In the genomic region with DNA sequence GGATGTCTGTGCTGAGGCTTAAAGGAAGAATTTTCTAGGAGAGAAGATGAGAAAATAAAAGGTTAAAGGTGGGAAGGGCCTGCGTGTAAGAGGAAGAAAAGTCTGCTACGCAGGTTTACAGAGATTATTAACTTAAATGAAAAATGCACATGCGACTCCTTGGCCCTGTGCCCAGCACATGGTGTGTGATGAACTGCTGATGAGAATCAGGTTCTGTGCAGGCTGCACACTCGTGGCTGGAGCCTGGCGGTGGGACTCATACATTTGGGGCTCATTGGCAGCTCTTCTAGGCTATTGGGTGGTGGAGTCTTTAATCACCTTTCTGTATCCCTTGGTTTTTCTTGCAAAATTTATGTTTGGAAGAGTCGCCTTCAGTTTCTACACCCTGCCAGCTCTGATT, we compare ENCODE assay signal across 9 mouse cellular contexts.
A peak's percentile ranks its signal among the peaks of the same experiment; 100 is the strongest.
DNase-seq lines count a peak whose midpoint lies in the region; ATAC-seq and TF ChIP-seq lines count a peak whose summit lies in the region.
"Had no signal": no experiment of that assay in that cellular context is flagged by ENCODE, and none has a peak within 500 bp of the region (broad histone marks: within the 10 kb centered on the region; RNA-seq: fewer than 3 reads in every experiment).

No protein-coding gene starts in this region.

- WGBS in midbrain, embryonic 11.5 days: 75% methylated on average over 6 of the region's 6 CpGs
- 27% methylated on average over 6 of the region's 6 CpGs for WGBS in midbrain, embryonic 15.5 days
- WGBS in embryonic facial prominence, embryonic 13.5 days: 13% methylated on average over 6 of the region's 6 CpGs
- 10% methylated on average over 6 of the region's 6 CpGs for WGBS in limb, embryonic 14.5 days

- no peak overlapping the region for H3K27ac ChIP-seq in midbrain, embryonic 11.5 days (ENCODE audit: low read depth, low read length)
- H3K27ac ChIP-seq in midbrain, embryonic 15.5 days: no peak overlapping the region
- 0 out of 2 replicates have a peak overlapping the region, but pooled peaks have one; percentile 4 for H3K27ac ChIP-seq in embryonic facial prominence, embryonic 13.5 days
- no peak overlapping the region for H3K27ac ChIP-seq in limb, embryonic 14.5 days (replicated peaks; ENCODE audit: low read depth, low read length)
- H3K27ac ChIP-seq: lung, embryonic 15.5 days; midbrain, embryonic 13.5 days had no signal

- ATAC-seq in midbrain, embryonic 11.5 days (ENCODE audit: low FRiP score): no peak
- no peak for ATAC-seq in midbrain, embryonic 15.5 days (replicated peaks)
- 0 out of 2 replicates have a peak, but pooled peaks have one; percentile 54 for ATAC-seq in embryonic facial prominence, embryonic 13.5 days (ENCODE audit: insufficient number of reproducible peaks, insufficient read depth, low FRiP score, low TSS enrichment, low read depth)
- peak; percentile 70 for ATAC-seq in limb, embryonic 14.5 days (ENCODE audit: low FRiP score, low read depth)
- ATAC-seq: midbrain, embryonic 13.5 days had no signal

- no peak overlapping the region for H3K4me2 ChIP-seq in midbrain, embryonic 11.5 days
- H3K4me2 ChIP-seq in midbrain, embryonic 15.5 days: no peak overlapping the region
- H3K4me2 ChIP-seq in embryonic facial prominence, embryonic 13.5 days: 0 out of 2 replicates have a peak overlapping the region, but pooled peaks have one; percentile 11
- no peak overlapping the region for H3K4me2 ChIP-seq in limb, embryonic 14.5 days (replicated peaks; ENCODE audit: low read depth, low read length, severe bottlenecking)
- H3K4me2 ChIP-seq: lung, embryonic 15.5 days; midbrain, embryonic 13.5 days had no signal

- H3K4me1 ChIP-seq in midbrain, embryonic 11.5 days (ENCODE audit: control insufficient read depth, insufficient read depth, low read length): peaks cover 8% of the 10 kb centered on the region
- peaks cover 14% of the 10 kb centered on the region for H3K4me1 ChIP-seq in midbrain, embryonic 15.5 days
- H3K4me1 ChIP-seq in embryonic facial prominence, embryonic 13.5 days: peaks cover 15% of the 10 kb centered on the region
- H3K4me1 ChIP-seq in limb, embryonic 14.5 days (ENCODE audit: control insufficient read depth, insufficient read depth, low read length): peaks cover 2% of the 10 kb centered on the region; the same call in 1 of the 2 replicates

- no peak overlapping the region for H3K4me3 ChIP-seq in midbrain, embryonic 11.5 days (ENCODE audit: low read depth, low read length)
- H3K4me3 ChIP-seq in midbrain, embryonic 15.5 days: no peak overlapping the region
- H3K4me3 ChIP-seq in embryonic facial prominence, embryonic 13.5 days: no peak overlapping the region
- no peak overlapping the region for H3K4me3 ChIP-seq in limb, embryonic 14.5 days (replicated peaks; ENCODE audit: low read length)
- H3K4me3 ChIP-seq: lung, embryonic 15.5 days; midbrain, embryonic 13.5 days had no signal

- no peaks in the 10 kb centered on the region for H3K36me3 ChIP-seq in midbrain, embryonic 11.5 days (ENCODE audit: control insufficient read depth, insufficient read depth, low read length)
- no peaks in the 10 kb centered on the region for H3K36me3 ChIP-seq in midbrain, embryonic 15.5 days (replicated peaks)
- H3K36me3 ChIP-seq in embryonic facial prominence, embryonic 13.5 days: no peaks in the 10 kb centered on the region
- H3K36me3 ChIP-seq in limb, embryonic 14.5 days (ENCODE audit: control insufficient read depth, insufficient read depth, low read length): no peaks in the 10 kb centered on the region
- H3K36me3 ChIP-seq: lung, embryonic 15.5 days; midbrain, embryonic 13.5 days had no signal

- DNase-seq in heart, postnatal 4 days: peak; percentile 9
- DNase-seq in heart, postnatal 14 days: no peak
- DNase-seq in midbrain, embryonic 11.5 days (ENCODE audit: low spot score, missing footprints): peak; percentile 75
- DNase-seq in limb, embryonic 14.5 days (ENCODE audit: low spot score): peak; percentile 75
- no peak for DNase-seq in right cerebral cortex, adult 18-20 months

- no peaks in the 10 kb centered on the region for H3K27me3 ChIP-seq in midbrain, embryonic 11.5 days (ENCODE audit: control insufficient read depth, insufficient read depth, low read length)
- no peaks in the 10 kb centered on the region for H3K27me3 ChIP-seq in midbrain, embryonic 15.5 days (replicated peaks)
- H3K27me3 ChIP-seq in embryonic facial prominence, embryonic 13.5 days: no peaks in the 10 kb centered on the region
- no peaks in the 10 kb centered on the region for H3K27me3 ChIP-seq in limb, embryonic 14.5 days (ENCODE audit: control insufficient read depth, insufficient read depth, low read length)
- H3K27me3 ChIP-seq: lung, embryonic 15.5 days; midbrain, embryonic 13.5 days had no signal

- H3K9ac ChIP-seq in midbrain, embryonic 11.5 days (ENCODE audit: low read length): no peak overlapping the region
- H3K9ac ChIP-seq in midbrain, embryonic 15.5 days: no peak overlapping the region
- no peak overlapping the region for H3K9ac ChIP-seq in embryonic facial prominence, embryonic 13.5 days
- no peak overlapping the region for H3K9ac ChIP-seq in limb, embryonic 14.5 days (ENCODE audit: low read depth, low read length, severe bottlenecking)
- H3K9ac ChIP-seq: lung, embryonic 15.5 days; midbrain, embryonic 13.5 days had no signal

- intact Hi-C loops in heart, postnatal 14 days (cut with DNase I): no loop called here

- H3K9me3 ChIP-seq in midbrain, embryonic 11.5 days (ENCODE audit: control insufficient read depth, low read length): no peaks in the 10 kb centered on the region
- no peaks in the 10 kb centered on the region for H3K9me3 ChIP-seq in midbrain, embryonic 15.5 days
- H3K9me3 ChIP-seq in embryonic facial prominence, embryonic 13.5 days: no peaks in the 10 kb centered on the region
- no peaks in the 10 kb centered on the region for H3K9me3 ChIP-seq in limb, embryonic 14.5 days (ENCODE audit: control insufficient read depth, low read length)
- H3K9me3 ChIP-seq: lung, embryonic 15.5 days; midbrain, embryonic 13.5 days had no signal

- TF ChIP-seq POLR2A in limb, embryonic 14.5 days (IDR thresholded peaks at IDR 0.05; ENCODE audit: borderline replicate concordance, extremely low read depth, insufficient read depth, insufficient read length): no peak

Comparison
In these comparisons a context has a peak if more than half of its experiments do, and no peak if none do; other contexts are left out.
1. DNase-seq: peak in heart, postnatal 4 days (single experiment), midbrain, embryonic 11.5 days (single experiment) and limb, embryonic 14.5 days (single experiment); none in heart, postnatal 14 days (0 of 2) and right cerebral cortex, adult 18-20 months (single experiment).
2. ATAC-seq: peak in embryonic facial prominence, embryonic 13.5 days (single experiment) and limb, embryonic 14.5 days (single experiment); none in midbrain, embryonic 11.5 days (single experiment) and midbrain, embryonic 15.5 days (single experiment).